Mouse (Mus musculus) embryonic fibroblast, embryonic 13.5 days (primary cell): Measurements from ENCODE around the gene Grm6.

Experiments
- CTCF ChIP-seq: IDR thresholded peaks from 2 replicates; pipeline ENCODE4 v1.5.1; 2011; ENCODE audit warnings: mild to moderate bottlenecking, control low read depth, low read length, moderate library complexity, borderline replicate concordance; ENCODE audit not compliant: insufficient read depth
- POLR2A ChIP-seq: IDR thresholded peaks from 2 replicates; pipeline ENCODE4 v1.6.1; 2011; ENCODE audit warnings: low read depth, mild to moderate bottlenecking, control low read depth, low read length, moderate library complexity

DNA sequence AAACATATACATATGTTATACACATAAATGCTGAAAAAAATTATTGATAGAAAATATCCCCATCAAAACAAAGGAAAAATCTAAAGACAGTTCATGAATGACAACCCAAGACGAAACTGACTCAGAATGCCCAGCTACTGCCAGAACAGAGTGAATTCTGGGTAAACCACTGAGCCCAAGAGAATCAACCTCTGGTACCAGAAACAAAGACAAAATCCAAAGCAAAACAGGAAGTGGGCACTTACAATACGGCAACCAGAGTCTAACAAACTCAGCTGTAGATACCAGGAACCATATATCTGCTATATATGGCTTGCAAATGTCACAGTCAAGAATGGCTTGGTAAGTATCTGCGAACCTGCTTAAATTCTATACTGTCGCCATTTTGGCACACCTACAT lies 14.8 kb upstream of the Grm6 start:
- no peak for TF ChIP-seq POLR2A
- no peak for TF ChIP-seq CTCF
